ENCODE assay signal across 8 mouse cellular contexts in genomic region chr10:41288771-41289415, GRCm38 (mm10). TPM values are rescaled to one million over a fixed set of nuclear protein-coding genes. Genes with fewer than 3 reads are reported as not detected.
DNase-seq lines count a peak whose midpoint lies in the region; ATAC-seq and TF ChIP-seq lines count a peak whose summit lies in the region.

No protein-coding gene starts in this region.

- WGBS in heart, embryonic 11.5 days (ENCODE audit: insufficient replicate concordance) = 37% methylated on average over 16 of the region's 16 CpGs
- WGBS in kidney, embryonic 15.5 days = 39% methylated on average over 16 of the region's 16 CpGs
- WGBS in limb, embryonic 15.5 days = 38% methylated on average over 16 of the region's 16 CpGs

- H3K36me3 ChIP-seq in heart, embryonic 11.5 days (ENCODE audit: control insufficient read depth, insufficient read depth, low read length) = no peaks in the 10 kb centered on the region
- no peaks in the 10 kb centered on the region for H3K36me3 ChIP-seq in kidney, embryonic 15.5 days
- H3K36me3 ChIP-seq in limb, embryonic 15.5 days = no peaks in the 10 kb centered on the region

- TF ChIP-seq CTCF in embryonic fibroblast, embryonic 13.5 days (IDR thresholded peaks at IDR 0.05; ENCODE audit: borderline replicate concordance, insufficient read depth, low read length) = peak; percentile 88

- peak overlapping the region; percentile 45 for H3K4me2 ChIP-seq in heart, embryonic 11.5 days
- H3K4me2 ChIP-seq in kidney, embryonic 15.5 days = no peak overlapping the region
- no peak overlapping the region for H3K4me2 ChIP-seq in limb, embryonic 15.5 days

- DNase-seq in 416B (ENCODE audit: low read depth) = peak; percentile 88
- DNase-seq in adrenal gland, postnatal 4 days (ENCODE audit: low spot score in 2 of 2) = peak; percentile 41 to 62
- peak; percentile 66 to 76 for DNase-seq in spleen, postnatal 36 days (ENCODE audit: low spot score in 2 of 2)

- H3K4me1 ChIP-seq in embryonic fibroblast, embryonic 13.5 days (ENCODE audit: control insufficient read depth, insufficient read depth, low read length) = peaks cover 9% of the 10 kb centered on the region
- peaks cover 16% of the 10 kb centered on the region for H3K4me1 ChIP-seq in heart, embryonic 11.5 days (ENCODE audit: control insufficient read depth, insufficient read depth, low read length)
- peaks cover 22% of the 10 kb centered on the region for H3K4me1 ChIP-seq in kidney, embryonic 15.5 days
- H3K4me1 ChIP-seq in limb, embryonic 15.5 days = peaks cover 16% of the 10 kb centered on the region

- no peak for TF ChIP-seq POLR2A in embryonic fibroblast, embryonic 13.5 days (IDR thresholded peaks at IDR 0.05; ENCODE audit: low read depth, low read length)

- H3K9me3 ChIP-seq in heart, embryonic 11.5 days (replicated peaks; ENCODE audit: control insufficient read depth, low read length) = no peaks in the 10 kb centered on the region
- H3K9me3 ChIP-seq in kidney, embryonic 15.5 days (replicated peaks) = no peaks in the 10 kb centered on the region
- no peaks in the 10 kb centered on the region for H3K9me3 ChIP-seq in limb, embryonic 15.5 days

- no peak overlapping the region for H3K4me3 ChIP-seq in embryonic fibroblast, embryonic 13.5 days (ENCODE audit: insufficient read depth, low read length)
- H3K4me3 ChIP-seq in heart, embryonic 11.5 days (ENCODE audit: low read depth, low read length) = no peak overlapping the region
- no peak overlapping the region for H3K4me3 ChIP-seq in kidney, embryonic 15.5 days (replicated peaks)
- H3K4me3 ChIP-seq in limb, embryonic 15.5 days = no peak overlapping the region

- peak overlapping the region; percentile 54; the same call in 1 of the 2 replicates for H3K9ac ChIP-seq in heart, embryonic 11.5 days (ENCODE audit: low read depth, low read length)
- 0 out of 2 replicates have a peak overlapping the region, but pooled peaks have one; percentile 26 for H3K9ac ChIP-seq in kidney, embryonic 15.5 days
- no peak overlapping the region for H3K9ac ChIP-seq in limb, embryonic 15.5 days

- ATAC-seq in heart, embryonic 11.5 days (replicated peaks; ENCODE audit: insufficient number of reproducible peaks, low FRiP score, low TSS enrichment) = 0 out of 2 replicates have a peak, but pooled peaks have one; percentile 32
- peak; percentile 91 for ATAC-seq in kidney, embryonic 15.5 days (replicated peaks; ENCODE audit: low FRiP score)
- ATAC-seq in limb, embryonic 15.5 days (ENCODE audit: insufficient number of reproducible peaks, low FRiP score, low TSS enrichment, low read depth) = 0 out of 2 replicates have a peak, but pooled peaks have one; percentile 73
- peak; percentile 82 for ATAC-seq in monocyte, adult 5-6 weeks (replicated peaks; ENCODE audit: insufficient number of reproducible peaks, low FRiP score, low TSS enrichment, poor library complexity, severe bottlenecking)

- no peaks in the 10 kb centered on the region for H3K27me3 ChIP-seq in heart, embryonic 11.5 days (ENCODE audit: control insufficient read depth, insufficient read depth, low read length)
- H3K27me3 ChIP-seq in kidney, embryonic 15.5 days = no peaks in the 10 kb centered on the region
- H3K27me3 ChIP-seq in limb, embryonic 15.5 days = no peaks in the 10 kb centered on the region

- H3K27ac ChIP-seq in embryonic fibroblast, embryonic 13.5 days (ENCODE audit: insufficient read depth, low read length) = no peak overlapping the region
- no peak overlapping the region for H3K27ac ChIP-seq in heart, embryonic 11.5 days (ENCODE audit: low read depth, low read length)
- no peak overlapping the region for H3K27ac ChIP-seq in kidney, embryonic 15.5 days
- H3K27ac ChIP-seq in limb, embryonic 15.5 days = no peak overlapping the region

RNA-seq across cellular contexts. Expression of gene Fig4, which starts 14.2 kb away (rescaled TPM):
- 10 to 100 TPM; 18.0 to 19.5 TPM for total RNA-seq in adrenal gland, postnatal 4 days (2021)
- polyA plus RNA-seq in embryonic fibroblast, embryonic 13.5 days (2011; ENCODE audit: insufficient read length, low read depth, missing spikeins) = 19.6 and 20.8 TPM in 2 replicates
- polyA plus RNA-seq in heart, embryonic 11.5 days (2014; fragmentation: Nextera tagmentation; extraction: Ambion mirVana) = 37.4 and 43.4 TPM in 2 replicates
- polyA plus RNA-seq in kidney, embryonic 15.5 days (2015; fragmentation: Nextera tagmentation; extraction: Ambion mirVana) = 15.7 and 17.5 TPM in 2 replicates
- 17.0 and 17.5 TPM in 2 replicates for polyA plus RNA-seq in limb, embryonic 15.5 days (2015; fragmentation: Nextera tagmentation; extraction: Ambion mirVana)
- total RNA-seq in monocyte, adult 5-6 weeks (2017) = 27.8 to 32.2 TPM (median 32.2 TPM) in 3 replicates

RNA-seq across cellular contexts. Expression of gene Ak9, which starts 14.9 kb away (rescaled TPM):
- under 1 TPM; 0.06 to 0.08 TPM for total RNA-seq in adrenal gland, postnatal 4 days (2021)
- polyA plus RNA-seq in embryonic fibroblast, embryonic 13.5 days (2011; ENCODE audit: insufficient read length, low read depth, missing spikeins) = not detected in 2 replicates
- 0.18 and 0.20 TPM in 2 replicates for polyA plus RNA-seq in heart, embryonic 11.5 days (2014; fragmentation: Nextera tagmentation; extraction: Ambion mirVana)
- polyA plus RNA-seq in kidney, embryonic 15.5 days (2015; fragmentation: Nextera tagmentation; extraction: Ambion mirVana) = 0.04 TPM in 2 replicates
- not detected in 2 replicates for polyA plus RNA-seq in limb, embryonic 15.5 days (2015; fragmentation: Nextera tagmentation; extraction: Ambion mirVana)
- 0.10 TPM in 1 of 3 replicates, not detected in the others for total RNA-seq in monocyte, adult 5-6 weeks (2017)

Comparison
In these comparisons a context has a peak if more than half of its experiments do, and no peak if none do; other contexts are left out.
1. ATAC-seq: peak in every context shown above with its lines; median percentile 91 in kidney, embryonic 15.5 days; 82 in monocyte, adult 5-6 weeks; 73 in limb, embryonic 15.5 days; 32 in heart, embryonic 11.5 days.